Mouse (Mus musculus) ZHBTc4 (cell line): ENCODE results near the gene Hsd3b7.
"Not testable (repeated sequence)": the region's sequence is repeated elsewhere in the genome, so short reads cannot be mapped to it uniquely, and the experiment has no call there.

Experiments used
- DNase-seq: peaks from one replicate; pipeline ENCODE4 v3.0.0-alpha.2; 2011; ENCODE audit warnings: low read depth, low spot score

Hsd3b7 gene

DNA sequence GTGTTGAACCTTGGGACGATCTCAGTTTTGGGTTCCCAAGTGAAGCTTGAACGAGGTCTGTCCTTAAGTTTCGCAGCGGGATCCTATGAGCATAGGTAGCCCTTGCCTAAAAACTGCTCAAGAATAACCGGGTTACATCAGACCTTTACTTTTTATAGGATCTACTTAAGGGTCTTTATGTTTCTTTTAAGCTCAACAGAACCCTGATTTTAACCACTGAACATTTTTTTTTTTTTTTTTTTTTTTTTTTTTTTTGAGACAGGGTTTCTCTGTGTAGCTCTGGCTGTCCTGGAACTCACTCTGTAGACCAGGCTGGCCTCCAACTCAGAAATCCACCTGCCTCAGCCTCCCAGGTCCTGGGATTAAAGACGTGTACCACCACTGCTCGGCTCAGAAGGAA is 24.6 kb upstream of the Hsd3b7 start:
- DNase-seq = not testable (repeated sequence)

DNA sequence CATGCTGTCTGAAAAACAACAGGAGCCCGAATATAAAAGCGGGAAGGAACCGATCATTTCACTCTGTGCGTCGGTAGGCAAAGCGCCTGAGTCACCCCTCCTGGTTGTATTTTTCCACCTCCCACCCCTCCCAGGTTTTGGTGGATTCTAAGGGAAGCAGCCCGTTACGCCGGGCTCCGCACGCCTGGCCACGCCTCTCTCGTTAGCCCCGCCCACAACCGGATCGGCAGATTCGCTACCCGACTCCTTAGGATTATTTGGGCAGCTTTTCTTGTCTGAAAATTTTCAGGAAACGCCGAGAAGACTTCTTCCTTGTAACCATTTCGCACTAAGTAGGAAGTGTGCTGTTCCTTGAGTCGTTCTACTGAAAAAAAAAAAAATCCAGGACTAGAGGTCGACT is 24.0 kb upstream of the Hsd3b7 start, which contains the start of gene Setd1a:
Gene Setd1a (plus strand): TSS at position 245 of the 400 bp plus-strand sequence.
- peak; percentile 93 for DNase-seq

DNA sequence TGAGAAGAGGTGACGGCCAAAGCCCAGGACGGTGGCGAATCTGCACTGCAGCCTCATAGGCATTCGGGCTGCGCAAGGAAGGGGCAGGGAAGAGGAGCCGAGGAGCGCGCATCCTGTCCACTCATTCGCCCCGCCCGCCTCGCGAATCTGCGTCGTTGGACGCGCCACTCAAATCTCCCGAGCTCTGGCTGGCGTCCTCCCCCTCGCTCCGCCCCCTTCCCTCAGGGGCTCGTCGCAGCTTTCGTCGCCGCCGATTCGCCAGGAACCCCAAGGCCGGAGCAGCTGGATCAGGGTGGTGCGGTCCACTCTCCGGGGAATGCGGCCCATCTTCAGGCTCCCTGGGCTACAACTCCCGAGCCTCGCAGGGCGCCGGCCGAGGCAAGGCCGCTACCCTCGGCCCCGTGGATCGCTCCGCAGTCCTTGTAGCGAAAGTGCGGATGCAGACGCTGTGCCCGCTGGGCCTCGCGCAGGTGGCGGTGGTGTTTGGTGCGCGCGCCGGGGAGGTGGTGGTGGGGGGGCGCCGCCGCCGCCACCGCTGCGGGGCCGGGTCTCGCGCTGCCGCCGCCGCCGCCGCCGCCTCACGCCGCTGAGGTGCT is 23.4 kb upstream of the Hsd3b7 start:
- peak; percentile 99 for DNase-seq

DNA sequence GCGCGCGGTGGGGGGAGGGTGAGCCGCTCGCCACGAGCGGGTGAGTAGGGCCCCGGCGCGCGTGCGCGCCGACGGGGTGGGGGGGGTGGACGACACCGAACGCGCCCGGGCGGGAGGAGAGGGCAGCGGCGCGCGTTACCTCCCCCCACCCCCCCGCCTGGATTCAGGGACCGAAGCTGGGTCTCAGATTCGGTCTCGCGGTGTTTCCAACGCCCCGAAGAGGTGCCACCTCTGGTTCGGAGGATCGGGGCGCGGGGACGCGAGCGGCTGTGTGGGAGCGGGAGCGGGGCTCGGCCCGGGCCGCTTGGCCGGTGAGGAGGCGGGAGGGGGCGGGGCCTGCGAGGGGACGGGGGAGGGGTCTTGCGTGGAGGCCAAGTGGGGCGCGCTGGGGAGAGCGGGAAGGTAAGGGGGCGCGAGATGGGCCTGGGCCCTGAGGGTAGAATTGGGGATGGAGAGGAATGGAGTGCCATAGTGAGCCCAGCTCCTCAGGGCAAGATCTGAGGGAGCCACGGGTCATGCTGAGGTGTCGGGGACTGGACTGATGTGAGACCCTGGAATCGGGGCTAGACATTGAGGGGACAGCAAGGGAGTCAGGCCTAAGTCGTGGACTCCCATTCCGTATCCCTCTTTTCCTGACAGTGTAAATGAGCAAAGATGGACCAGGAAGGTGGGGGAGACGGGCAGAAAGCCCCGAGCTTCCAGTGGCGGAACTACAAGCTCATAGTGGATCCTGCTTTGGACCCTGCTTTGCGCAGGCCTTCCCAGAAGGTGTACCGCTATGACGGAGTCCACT is 22.7 kb upstream of the Hsd3b7 start:
- DNase-seq = peak; percentile 82

DNA sequence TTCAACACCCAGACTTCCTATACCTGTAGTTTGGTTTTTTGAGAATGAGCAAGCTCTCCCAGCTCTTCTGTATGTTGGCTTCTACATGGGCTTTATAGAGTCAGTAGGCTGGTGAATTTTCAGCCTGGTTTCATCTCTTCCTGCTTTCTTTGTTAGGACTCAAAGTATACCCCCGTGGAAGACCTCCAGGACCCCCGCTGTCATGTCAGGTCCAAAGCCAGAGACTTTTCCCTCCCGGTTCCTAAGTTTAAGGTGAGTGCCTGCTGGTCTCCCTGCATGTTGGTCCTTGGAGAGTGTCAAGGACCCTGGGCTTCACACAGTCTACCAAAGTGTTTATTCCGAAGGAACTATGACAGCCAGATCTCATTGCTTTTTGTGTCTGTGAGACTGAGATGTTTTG is 22.1 kb upstream of the Hsd3b7 start:
- no peak for DNase-seq

DNA sequence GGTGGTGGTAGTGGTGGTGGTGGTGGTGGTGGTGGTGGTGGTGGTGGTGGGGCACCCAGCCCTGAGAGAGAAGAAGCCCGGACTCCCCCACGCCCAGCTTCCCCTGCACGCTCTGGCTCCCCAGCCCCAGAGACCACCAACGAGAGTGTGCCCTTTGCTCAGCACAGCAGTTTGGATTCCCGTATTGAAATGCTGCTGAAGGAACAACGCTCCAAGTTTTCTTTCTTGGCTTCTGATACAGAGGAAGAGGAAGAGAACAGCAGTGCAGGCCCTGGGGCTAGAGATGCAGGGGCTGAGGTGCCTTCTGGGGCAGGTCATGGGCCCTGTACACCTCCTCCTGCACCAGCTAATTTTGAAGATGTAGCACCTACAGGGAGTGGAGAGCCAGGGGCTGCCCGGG is 15.1 kb upstream of the Hsd3b7 start, which contains the start of gene Gm49388:
Gene Gm49388 (plus strand): TSS at position 301 of the 400 bp plus-strand sequence.
- no peak for DNase-seq

DNA sequence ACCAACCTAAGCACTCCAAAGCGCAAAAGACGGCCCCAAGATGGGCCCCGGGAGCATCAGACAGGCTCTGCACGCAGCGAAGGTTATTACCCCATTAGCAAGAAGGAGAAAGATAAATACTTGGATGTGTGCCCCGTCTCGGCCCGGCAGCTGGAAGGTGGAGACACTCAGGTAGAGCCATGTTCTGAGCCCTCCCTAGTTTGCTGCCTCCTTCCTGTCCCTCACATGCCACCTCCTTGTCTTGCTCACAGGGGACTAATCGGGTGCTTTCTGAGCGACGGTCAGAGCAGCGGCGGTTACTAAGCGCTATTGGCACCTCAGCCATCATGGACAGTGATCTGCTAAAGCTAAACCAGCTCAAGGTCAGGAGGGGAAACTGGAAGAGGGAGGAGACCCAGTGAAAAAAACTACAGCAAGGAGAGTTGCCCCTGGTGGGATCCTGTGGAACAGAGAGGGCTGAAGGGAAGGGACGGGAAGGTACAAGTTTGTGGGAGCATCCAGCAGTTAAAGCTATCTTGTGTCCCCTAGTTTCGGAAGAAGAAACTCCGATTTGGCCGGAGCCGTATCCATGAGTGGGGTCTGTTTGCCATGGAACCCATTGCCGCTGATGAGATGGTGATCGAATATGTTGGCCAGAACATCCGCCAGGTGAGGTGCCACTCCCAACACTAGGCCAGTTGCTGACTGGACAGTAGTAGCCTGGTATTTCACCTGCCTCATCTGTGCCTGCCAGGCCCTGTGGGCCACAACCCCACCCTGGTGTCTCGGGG is 3.1 kb upstream of the Hsd3b7 start:
- no peak for DNase-seq

DNA sequence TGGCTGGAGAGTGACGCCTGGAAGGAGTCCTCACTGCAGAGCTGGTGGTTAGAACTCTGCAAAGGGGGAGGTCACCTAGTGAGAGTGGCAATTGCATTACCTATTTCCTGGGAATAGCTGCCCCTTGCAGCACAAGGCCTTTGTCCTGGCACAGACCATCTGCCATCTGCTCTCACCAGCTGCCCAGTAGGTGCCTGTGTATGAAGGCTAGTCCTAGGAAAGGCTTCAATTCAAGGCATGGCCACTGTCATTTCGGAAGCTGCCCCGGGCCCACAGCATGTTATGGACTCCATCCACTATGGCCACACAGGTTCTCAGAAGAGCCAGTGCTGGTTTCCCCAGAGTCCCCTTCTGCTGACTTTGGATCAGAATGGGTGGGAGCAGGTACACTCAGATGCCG is 1.8 kb upstream of the Hsd3b7 start:
- no peak for DNase-seq

DNA sequence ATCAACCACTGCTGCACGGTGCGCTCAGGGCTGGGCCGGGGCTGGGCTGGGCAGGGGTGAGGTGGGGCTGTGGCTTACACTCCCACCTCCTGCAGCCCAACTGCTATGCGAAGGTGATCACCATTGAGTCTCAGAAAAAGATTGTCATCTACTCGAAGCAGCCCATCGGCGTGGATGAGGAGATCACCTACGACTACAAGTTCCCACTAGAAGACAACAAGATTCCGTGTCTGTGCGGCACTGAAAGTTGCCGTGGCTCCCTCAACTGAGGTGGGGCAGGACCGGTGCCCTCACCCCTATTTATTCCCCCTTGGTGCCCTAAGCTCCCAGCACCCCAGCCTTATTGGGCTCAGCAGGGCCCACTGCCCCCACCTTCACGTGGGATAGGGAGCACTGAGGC is 1.2 kb upstream of the Hsd3b7 start:
- DNase-seq = no peak

DNA sequence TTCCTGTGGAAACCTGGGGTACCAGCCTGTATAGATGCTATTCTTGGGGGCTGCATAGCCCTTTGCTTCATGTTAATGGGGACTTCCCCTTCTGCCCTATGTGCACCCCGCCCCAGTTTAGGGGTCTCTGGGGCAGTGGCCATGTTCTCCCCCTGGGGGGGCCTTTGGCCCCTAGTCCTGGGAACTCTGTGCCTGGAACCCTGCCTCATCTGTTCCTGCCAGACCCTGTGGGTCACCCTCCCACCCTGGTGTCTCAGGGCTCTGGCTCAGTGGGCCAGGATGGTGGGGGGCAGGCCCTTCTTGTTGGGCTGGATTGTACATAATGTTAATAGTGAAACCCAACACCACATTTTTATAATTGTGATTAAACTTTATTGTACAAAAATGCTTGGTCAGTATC is 666 bp upstream of the Hsd3b7 start:
- DNase-seq = no peak

DNA sequence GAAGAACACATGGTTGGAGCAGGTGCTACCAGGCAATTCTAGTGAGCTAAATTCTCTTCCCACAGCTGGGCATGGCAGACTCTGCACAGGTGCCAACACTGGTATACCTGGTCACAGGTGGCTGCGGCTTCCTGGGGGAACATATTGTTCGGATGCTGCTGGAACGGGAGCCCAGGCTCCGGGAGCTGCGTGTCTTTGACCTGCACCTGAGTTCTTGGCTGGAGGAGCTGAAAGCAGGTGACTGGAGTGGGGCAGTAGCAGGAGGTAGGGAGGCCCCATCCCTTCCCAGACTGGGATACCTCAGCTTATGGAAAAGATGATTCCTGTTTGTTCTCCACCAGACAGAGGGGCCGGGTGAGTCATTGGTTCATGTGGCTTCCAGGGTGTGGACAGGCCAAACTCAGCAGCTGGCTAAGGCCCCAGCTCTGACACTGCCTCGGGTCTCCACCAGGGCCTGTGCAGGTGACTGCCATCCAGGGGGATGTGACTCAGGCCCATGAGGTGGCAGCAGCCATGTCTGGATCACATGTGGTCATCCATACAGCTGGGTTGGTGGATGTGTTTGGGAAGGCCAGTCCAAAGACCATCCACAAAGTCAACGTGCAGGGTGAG is 712 bp downstream of the Hsd3b7 start:
- peak; percentile 34 for DNase-seq

DNA sequence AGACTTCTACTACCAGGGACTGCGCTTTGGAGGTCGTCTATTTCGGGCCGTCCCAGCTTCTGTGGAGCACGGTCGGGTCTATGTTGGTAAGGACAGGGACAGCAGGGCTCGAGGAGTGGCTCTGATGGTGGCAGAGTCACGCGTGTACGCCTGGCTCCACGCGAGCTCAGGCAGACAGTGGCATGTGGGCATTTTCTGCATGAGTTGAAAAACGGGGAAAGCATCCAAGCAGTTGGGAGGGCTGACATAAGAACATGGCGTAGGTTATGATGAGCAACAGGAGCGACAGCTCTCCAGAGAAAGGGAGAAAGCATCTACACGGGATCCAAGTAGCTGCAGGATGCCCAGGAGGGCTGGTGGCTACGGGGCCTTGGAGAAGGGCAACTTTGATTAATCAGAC is 1.9 kb downstream of the Hsd3b7 start:
- DNase-seq = no peak

DNA sequence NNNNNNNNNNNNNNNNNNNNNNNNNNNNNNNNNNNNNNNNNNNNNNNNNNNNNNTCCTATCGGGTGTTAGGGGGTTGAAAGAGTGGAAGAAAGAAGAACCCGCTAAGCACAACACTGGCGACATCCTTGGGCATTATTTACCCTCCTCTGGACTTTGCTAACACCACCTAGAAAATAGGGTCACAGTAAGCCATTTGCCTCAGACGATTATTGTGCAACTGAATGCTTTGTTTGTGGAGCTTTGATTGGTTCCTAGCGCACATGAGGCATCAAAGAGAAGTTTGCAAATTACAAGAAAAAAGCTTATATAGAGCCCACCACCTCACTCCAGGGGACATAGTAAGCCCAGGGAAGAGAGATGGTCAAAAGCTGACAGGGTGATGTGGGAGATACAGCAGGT is 8.4 kb downstream of the Hsd3b7 start:
- no peak for DNase-seq

DNA sequence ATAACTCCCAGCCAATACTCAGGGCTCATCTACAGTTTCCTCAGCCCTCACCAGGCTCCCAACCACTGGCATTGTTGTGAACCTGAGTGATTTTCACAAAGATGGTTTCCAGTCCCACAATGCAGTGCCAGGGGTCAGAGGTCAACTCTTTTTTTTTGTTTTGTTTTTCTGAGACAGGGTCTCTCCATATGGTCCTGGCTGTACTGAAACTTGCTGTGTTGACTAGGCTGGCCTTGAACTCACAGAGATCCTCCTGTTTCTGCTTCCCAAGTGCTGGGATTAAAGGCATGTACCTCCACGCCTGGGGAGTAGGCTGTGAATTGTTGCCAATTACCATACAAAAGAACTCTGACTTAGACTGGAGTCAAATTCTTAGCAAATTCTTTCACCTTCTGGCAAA is 9.4 kb downstream of the Hsd3b7 start:
- peak; percentile 48 for DNase-seq

DNA sequence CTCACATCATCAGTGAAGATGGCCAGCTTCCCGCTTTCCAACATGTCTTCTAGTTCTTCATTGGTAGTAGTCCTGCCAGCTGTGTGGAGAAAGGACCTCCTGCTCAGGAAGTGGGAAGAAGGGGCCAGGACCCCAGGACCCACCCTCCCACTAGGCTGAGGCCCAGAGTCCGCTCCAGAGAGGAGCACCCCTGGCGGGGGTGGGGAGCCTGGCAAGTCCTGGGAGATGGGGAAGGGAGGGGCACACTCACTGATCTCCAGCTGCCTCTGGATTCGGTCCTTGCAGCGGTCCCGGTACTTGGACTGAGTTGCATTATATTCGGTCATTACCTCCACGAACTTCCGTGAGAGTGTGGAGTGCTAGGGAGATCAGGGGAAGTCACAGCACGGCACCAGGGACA is 10.2 kb downstream of the Hsd3b7 start:
- DNase-seq = peak; percentile 43

DNA sequence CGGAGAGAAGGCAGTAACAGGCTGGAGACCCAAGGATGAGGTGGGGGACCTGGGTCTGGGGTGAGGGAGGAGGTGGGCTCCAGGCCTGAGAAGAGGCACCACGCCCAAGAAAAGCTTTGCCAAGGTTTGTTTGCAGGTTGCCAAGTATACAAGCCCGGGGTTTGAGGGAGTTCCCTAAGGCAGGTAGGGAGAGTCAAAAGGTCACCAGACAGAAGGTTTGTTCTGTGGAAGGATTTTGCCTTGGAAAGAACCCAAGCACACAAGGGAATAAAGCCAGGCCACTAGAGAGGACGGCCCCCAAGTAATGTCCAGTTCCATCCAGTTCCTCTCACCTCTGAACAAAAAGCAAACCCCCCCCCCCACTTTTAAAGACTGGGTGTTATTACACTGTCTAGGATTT is 10.8 kb downstream of the Hsd3b7 start:
- no peak for DNase-seq

DNA sequence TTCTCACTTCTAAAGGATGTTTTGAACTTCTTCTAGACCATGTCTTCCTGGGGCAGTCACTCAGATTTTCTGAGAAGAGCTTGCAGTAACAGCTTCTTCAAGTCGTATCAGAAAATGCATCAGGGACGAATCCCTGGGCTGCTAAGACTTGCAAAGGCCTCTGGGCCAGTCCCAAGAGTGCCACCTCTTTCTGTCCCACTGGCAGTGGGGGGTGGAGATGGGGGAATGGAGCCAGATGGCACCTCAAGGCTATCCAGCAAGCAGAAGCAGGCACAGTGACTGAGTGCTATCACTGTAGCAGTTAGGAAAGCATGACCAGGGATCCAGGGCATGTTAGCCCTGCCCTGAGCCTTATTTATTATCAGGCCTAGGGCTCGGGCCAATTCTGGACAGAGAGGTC is 11.9 kb downstream of the Hsd3b7 start:
- DNase-seq = no peak

DNA sequence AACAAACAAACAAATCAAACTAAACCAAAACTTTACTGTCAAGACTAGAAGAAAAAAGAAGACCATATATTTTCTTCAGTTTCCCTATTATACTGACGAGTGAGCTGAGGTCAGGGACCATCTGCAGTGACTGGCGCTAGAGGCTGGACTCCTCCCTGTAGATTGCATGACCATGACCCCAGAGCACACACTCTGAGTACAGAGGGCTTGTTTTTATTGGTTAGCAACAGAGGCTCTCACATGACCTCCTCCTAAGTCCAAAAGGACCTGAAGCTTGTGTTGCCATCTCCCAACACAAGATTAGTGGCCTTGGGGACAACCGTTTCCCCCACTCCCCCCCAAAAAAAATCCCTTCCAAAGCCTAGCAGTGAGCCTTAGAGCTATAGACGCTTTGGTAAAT is 13.4 kb downstream of the Hsd3b7 start:
- DNase-seq = no peak

DNA sequence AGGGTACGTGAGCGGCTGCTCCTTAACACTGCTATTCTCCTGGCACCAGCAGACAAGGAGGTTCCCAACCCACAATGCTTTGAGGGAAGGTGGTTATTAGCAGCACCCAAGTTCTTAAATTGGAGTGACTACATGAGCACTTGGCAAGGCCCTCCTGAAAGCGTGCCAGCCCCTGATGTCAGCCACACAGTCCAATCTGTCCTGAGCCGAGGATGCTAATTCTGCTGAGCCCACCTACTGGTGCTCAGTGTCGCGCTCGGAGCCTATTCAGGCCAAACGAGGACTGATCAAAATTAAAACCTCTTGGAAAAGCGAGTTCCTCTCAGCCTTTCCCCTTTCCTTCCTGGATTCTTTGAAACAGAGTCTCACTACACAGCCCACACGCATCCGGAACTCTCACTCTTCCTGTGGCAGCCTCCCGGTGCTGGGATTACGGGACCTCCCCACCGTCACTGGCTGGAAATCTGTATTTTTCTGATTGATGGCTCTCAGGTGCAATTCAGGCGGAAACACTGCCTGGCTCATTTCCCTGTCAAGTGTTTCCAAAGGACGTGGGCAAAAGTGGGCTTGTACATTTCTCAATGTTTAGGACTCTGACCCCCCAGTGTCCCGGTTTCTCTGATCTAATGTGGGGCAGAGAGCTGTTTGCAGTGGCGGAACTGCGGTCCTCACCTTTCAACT is 14.0 kb downstream of the Hsd3b7 start:
- DNase-seq = no peak

DNA sequence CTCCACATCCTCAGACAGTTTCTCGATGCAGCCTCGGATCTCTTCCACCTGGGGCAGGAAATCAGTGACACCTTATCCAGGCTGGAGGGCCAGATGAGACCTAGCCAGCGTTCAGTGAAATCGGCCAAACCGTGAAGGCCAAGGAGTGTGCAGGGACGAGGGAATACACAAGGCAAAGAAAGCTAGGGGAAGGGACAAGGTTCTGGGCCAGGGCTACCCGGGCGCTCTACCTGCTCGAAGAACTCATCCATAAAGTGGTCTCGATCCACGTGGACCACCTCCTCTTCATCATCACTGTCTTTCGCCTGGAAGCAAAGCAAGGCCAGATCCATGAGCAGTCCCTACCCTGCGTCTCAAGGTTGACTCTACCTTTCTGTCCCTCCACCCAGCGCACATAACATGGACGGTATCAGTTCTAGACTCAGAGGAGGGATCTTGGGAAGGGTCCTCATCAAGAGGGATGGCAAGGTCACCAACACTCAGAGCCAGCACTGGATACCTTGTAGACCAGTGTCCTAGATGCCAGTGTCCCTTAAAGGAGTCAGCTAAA is 14.8 kb downstream of the Hsd3b7 start:
- DNase-seq = no peak
